Mouse (Mus musculus) kidney, embryonic 16.5 days (tissue): ENCODE measurements around the gene Ldb1. TPM values are rescaled to one million over a fixed set of nuclear protein-coding genes. Genes with fewer than 3 reads are reported as not detected.
A peak's percentile ranks its signal among the peaks of the same experiment; 100 is the strongest.

ENCODE experiments used
- ATAC-seq: fragments of 200-750 bp; cut with Nextera tagmentation; 2 replicates; pipeline ENCODE4 v1.8.0; 2017; ENCODE audit warnings: moderate TSS enrichment; ENCODE audit not compliant: low FRiP score, low TSS enrichment
- H3K27ac ChIP-seq: fragments of 300-500 bp; sonication (generic); 2 replicates; pipeline ENCODE4 v1.5.1; 2014; ENCODE audit warnings: low read length
- H3K27me3 ChIP-seq: fragments of 300-500 bp; sonication (generic); 2 replicates; pipeline ENCODE4 v1.6.1; 2014; ENCODE audit warnings: low read length, control low read depth, mixed read lengths; ENCODE audit not compliant: insufficient read depth
- H3K36me3 ChIP-seq: fragments of 300-500 bp; sonication (generic); 2 replicates; pipeline ENCODE4 v1.6.1; 2014; ENCODE audit warnings: low read length, control low read depth, mixed read lengths; ENCODE audit not compliant: insufficient read depth
- H3K4me1 ChIP-seq: fragments of 300-500 bp; sonication (generic); 2 replicates; pipeline ENCODE4 v1.6.1; 2014; ENCODE audit warnings: low read length, control low read depth, mixed read lengths; ENCODE audit not compliant: insufficient read depth
- H3K4me2 ChIP-seq: fragments of 300-500 bp; sonication (generic); replicated peaks from 2 replicates; pipeline ENCODE4 v1.6.1; 2014; ENCODE audit warnings: low read depth, low read length
- H3K4me3 ChIP-seq: fragments of 300-500 bp; sonication (generic); 2 replicates; pipeline ENCODE4 v1.5.1; 2014; ENCODE audit warnings: mild to moderate bottlenecking, low read length
- H3K9ac ChIP-seq: fragments of 300-500 bp; sonication (generic); replicated peaks from 2 replicates; pipeline ENCODE4 v1.6.1; 2014; ENCODE audit warnings: low read length
- H3K9me3 ChIP-seq: fragments of 300-500 bp; sonication (generic); 2 replicates; pipeline ENCODE4 v1.6.1; 2016; ENCODE audit warnings: low read length, control low read depth
- WGBS: fragments of 180-500 bp; shearing (Covaris S2); extraction: QIAGEN DNeasy Blood & Tissue Kit; methylation state at CpG from one replicate; pipeline ENCODE4 v1.1.7; 2014; 5-methylcytosine and 5-hydroxymethylcytosine counted together
- polyA plus RNA-seq: library from polyadenylated mRNA; unstranded; fragments of >200 nt; fragmentation: Nextera tagmentation; extraction: Ambion mirVana; gene quantifications from 2 replicates; pipeline ENCODE4 v1.2.1, GENCODE M21; 2015

Ldb1 gene
- polyA plus RNA-seq, 1 experiment from 2014 or later, result 88.2 TPM

DNA sequence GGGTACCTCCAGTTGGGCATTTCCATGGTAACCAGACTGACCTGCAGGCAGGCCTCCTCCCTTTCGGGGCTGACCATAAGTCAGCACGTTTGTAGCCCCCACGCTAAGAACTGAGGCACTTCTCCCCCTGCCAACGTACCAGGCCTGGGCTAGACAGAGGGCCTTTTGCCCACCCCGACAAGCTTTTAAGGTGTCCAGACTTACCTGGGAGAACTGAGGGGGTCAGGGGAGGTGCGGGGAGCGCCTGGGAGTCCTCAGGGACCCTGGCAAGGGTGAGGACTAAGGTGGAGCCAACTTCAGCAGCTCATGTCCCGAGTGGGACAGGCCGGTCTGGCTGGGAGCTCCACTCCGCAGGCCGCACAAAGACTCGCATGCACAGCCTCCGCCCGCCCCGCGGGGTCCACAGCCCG is 6.2 kb downstream of the Ldb1 start:
- peaks cover 67% of the 10 kb centered on the region for H3K4me1 ChIP-seq
- peak overlapping the region; percentile 81 for H3K9ac ChIP-seq
- H3K4me2 ChIP-seq, result peak overlapping the region; percentile 94
- peak overlapping the region; percentile 96 for H3K27ac ChIP-seq
- WGBS, result 1% methylated on average over 15 of the region's 17 CpGs
- ATAC-seq, result peak; percentile 47
- no peaks in the 10 kb centered on the region for H3K9me3 ChIP-seq
- H3K4me3 ChIP-seq, result peak overlapping the region; percentile 68
- peaks cover 29% of the 10 kb centered on the region for H3K36me3 ChIP-seq
- no peaks in the 10 kb centered on the region for H3K27me3 ChIP-seq

DNA sequence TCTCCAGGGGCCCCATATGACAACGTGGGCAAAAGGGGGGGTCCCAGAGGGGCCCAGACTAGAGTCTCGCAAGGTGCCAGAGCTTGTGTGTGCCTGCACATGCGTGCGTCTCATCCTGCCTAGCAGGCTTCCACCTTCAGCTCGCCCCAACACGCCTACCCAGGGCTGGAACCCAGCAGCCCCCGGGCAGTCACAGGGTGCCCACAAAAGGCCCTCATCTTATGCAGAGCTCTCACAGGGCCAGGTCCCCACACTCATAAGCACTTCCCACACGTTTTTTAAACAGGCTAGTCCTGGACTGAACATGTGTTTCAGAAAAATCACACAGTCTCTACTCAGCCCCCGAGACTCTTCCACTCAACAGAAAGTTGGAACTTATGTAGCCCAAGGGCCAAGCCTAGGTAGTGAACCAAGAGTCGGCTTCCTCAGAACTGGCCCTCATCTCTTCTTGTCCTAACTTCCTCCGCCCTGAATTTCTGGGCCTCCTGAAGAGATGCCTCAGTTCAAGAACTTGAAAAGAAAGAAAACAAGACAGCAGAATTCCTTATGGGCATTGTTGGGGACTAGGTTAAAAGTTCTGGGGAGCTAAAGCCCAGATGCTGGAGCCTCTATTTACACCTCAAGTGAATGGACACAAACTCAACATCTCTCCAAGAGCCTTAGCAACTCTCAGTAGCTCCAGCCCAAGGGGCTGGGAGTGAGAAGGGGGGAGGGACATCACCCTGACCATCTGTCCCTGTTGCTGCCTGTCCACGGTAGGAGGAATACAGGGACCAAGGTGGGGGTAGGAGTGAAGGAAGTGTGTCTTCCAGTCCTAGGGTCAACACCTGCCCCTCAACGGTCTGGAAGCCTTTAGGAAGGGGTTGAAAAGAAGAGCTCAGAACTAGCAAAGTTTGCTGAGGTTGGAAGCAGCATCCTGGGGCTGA is 6.8 kb downstream of the Ldb1 start:
- Histone ChIP-seq H3K9ac (peak overlapping the region; percentile 81), H3K4me2 (peak overlapping the region; percentile 94), H3K4me3 (peak overlapping the region; percentile 68), H3K27me3 (no peaks in the 10 kb centered on the region), H3K9me3 (no peaks in the 10 kb centered on the region), H3K4me1 (peaks cover 60% of the 10 kb centered on the region), H3K27ac (peak overlapping the region; percentile 96), H3K36me3 (peaks cover 36% of the 10 kb centered on the region)
- WGBS, result 9% methylated on average over 13 of the region's 13 CpGs
- ATAC-seq, result no peak

DNA sequence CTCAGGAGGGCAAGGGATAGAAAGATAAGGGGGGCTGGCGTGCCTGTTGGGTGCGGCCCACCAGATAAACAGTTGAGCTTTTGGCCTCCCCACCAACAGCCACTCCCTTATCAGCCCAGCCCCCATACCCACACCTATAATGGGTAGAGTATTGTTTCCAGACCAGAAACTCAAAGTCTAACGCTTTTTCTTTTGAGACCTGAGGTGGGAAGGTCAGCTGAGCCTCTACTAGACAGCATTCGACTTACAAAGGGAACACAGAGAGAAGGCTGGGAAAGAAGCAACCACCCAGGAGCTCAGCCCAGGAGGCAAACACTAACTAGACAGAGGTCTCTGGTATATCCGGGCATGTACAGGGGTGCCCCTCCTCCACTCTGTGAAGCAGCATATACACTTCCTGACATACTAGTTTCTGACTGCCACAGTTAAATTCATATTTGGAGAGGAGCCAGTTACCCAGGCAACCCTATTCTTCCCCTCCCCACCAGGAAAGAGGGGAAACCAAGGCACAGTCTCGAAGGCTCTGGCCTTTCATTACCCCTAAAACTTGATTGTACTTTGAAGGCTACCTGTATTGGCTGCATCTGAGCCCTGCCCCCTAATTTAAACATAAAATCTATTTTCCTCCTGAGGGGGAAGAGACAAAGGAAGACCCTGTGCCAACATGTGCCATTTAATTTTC is 7.6 kb downstream of the Ldb1 start:
- H3K27ac ChIP-seq, result peak overlapping the region; percentile 25
- peak overlapping the region; percentile 81 for H3K9ac ChIP-seq
- peaks cover 52% of the 10 kb centered on the region for H3K4me1 ChIP-seq
- ATAC-seq, result no peak
- H3K36me3 ChIP-seq, result peaks cover 44% of the 10 kb centered on the region
- no peaks in the 10 kb centered on the region for H3K27me3 ChIP-seq
- peak overlapping the region; percentile 94 for H3K4me2 ChIP-seq
- H3K9me3 ChIP-seq, result no peaks in the 10 kb centered on the region
- peak overlapping the region; percentile 68 for H3K4me3 ChIP-seq
- 28% methylated on average over 6 of the region's 6 CpGs for WGBS

DNA sequence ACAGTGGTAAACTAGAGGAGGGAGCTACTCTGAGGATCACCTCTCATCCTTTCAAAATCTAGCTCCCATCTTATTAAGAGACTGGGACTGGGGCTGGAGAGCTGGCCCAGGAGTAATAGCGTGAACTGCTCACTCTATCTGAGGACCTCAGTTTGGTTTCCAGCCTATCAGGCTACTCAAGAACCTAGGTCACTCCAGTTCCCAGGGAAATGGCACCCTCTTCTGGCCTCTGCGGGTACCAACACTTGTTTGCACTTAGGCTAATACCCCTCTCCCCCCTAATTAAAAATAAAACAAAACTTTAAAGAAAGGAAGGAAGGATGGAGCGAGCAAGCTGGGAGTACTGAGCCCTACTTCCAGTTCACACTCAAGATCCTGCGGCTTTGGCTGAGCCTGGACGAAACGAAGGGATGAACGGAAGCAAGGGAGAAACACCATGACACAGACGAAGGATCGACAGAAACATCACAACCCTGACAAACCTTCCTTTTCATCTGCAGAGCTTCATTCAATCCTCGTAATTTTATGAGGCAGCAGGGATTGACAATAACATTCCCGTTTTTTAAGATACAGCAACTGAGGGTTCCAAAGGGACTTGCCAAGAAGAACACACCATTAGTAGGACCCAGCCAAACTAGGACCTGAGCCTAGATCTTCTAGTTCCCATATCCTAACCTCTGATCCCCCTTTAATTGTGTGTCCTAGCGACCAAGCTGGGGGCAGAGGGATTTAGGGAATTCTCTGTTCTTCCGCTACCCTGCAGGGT is 8.4 kb downstream of the Ldb1 start:
- H3K27ac ChIP-seq, result no peak overlapping the region
- peak overlapping the region; percentile 94 for H3K4me2 ChIP-seq
- ATAC-seq, result no peak
- H3K4me3 ChIP-seq, result peak overlapping the region; percentile 68
- WGBS, result 84% methylated on average over 13 of the region's 13 CpGs
- 0 out of 2 replicates have a peak overlapping the region, but pooled peaks have one; percentile 81 for H3K9ac ChIP-seq
- H3K9me3 ChIP-seq, result no peaks in the 10 kb centered on the region
- H3K27me3 ChIP-seq, result no peaks in the 10 kb centered on the region
- peaks cover 45% of the 10 kb centered on the region for H3K4me1 ChIP-seq
- H3K36me3 ChIP-seq, result peaks cover 51% of the 10 kb centered on the region

DNA sequence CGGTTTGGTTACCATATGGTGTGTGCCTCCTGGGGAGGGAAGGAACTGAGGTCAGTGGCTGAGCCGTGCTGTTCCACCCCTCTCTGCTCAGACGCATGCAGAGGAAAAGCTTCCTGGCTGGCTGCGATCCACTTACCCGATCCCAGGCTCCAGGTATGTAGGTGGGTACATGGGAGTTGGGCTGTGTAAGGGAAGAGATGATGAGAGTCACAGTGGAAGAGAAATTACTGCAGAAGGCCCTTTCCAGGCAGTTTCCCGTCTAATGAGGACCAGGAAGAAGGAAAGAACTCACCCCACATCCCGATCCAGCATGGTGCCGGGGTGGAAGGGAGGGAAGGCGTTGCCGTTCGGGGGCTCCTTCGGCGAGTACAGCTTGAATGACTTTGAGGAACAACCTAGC is 9.0 kb downstream of the Ldb1 start:
- Histone ChIP-seq H3K27ac (no peak overlapping the region), H3K4me1 (peaks cover 38% of the 10 kb centered on the region), H3K4me3 (no peak overlapping the region), H3K27me3 (no peaks in the 10 kb centered on the region), H3K4me2 (no peak overlapping the region), H3K9me3 (no peaks in the 10 kb centered on the region), H3K36me3 (peaks cover 56% of the 10 kb centered on the region), H3K9ac (no peak overlapping the region)
- WGBS, result 89% methylated on average over 13 of the region's 13 CpGs
- ATAC-seq, result no peak

DNA sequence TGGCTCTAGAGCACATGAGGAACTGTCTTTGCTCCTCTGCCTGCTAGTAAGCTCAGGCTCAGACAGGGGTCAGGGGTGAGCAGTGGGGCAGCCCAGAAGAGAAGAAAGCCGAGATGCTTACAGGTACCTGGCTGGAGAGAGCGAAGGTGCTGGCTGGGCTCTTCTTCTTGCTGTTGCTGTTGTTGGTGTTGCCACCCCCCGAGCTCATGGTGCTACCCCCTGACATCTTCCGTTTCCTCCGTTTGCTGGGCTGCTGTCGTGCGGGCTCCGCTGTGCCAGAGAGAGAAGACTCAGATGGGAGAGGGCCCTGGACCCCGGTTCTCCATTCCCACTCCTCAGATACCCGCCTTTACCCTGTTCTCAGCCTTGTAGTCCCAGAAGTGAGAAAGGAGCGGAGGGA is 11.1 kb downstream of the Ldb1 start:
- H3K27me3 ChIP-seq, result no peaks in the 10 kb centered on the region
- WGBS, result 95% methylated on average over 11 of the region's 11 CpGs
- peaks cover 69% of the 10 kb centered on the region for H3K36me3 ChIP-seq
- no peak overlapping the region for H3K4me3 ChIP-seq
- no peak for ATAC-seq
- no peak overlapping the region for H3K9ac ChIP-seq
- 0 out of 2 replicates have a peak, but pooled peaks cover 7% of the 10 kb centered on the region for H3K9me3 ChIP-seq
- peaks cover 23% of the 10 kb centered on the region for H3K4me1 ChIP-seq
- no peak overlapping the region for H3K27ac ChIP-seq
- H3K4me2 ChIP-seq, result no peak overlapping the region

DNA sequence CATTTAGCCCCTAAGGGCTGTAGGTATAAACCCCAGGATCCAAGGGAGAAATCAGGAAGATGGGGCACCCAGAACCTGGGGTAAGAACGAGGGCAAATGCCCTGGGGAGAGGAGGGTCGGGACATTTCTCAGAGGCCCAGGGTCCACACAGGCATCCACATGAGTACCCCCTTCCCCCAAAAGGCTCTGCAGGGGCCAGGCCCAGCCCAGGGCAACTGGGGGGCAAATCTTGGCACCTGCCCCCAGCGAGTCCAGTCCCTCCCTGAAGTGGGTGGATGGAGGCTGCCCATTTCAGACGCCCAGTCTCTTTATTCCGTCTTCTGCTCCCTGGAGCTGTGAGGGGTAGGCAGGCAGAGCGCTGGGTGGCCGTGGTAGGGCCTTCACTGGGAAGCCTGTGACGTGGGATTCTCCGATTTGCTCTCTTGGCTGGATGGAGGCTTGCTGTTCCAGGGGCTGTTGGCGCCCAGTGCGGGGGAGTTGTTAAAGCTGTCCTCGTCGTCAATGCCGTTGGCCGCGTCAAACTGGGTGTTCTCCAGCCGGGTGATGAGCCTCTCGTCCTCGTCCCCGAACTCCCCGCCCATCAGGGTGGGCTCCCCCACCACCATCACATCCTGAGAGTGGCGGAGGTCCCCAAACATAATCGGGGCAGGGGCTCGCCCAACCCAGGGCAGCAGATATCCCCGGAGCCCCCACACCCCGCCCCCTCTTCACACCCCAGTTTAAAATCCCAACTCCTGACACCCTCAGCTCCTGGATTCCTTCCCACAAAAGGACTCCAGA is 12.1 kb downstream of the Ldb1 start:
- Histone ChIP-seq H3K9me3 (0 out of 2 replicates have a peak, but pooled peaks cover 7% of the 10 kb centered on the region), H3K36me3 (peaks cover 69% of the 10 kb centered on the region), H3K4me1 (peaks cover 17% of the 10 kb centered on the region), H3K4me3 (no peak overlapping the region), H3K27me3 (no peaks in the 10 kb centered on the region), H3K4me2 (no peak overlapping the region), H3K9ac (no peak overlapping the region), H3K27ac (no peak overlapping the region)
- ATAC-seq, result no peak
- 77% methylated on average over 26 of the region's 26 CpGs for WGBS

DNA sequence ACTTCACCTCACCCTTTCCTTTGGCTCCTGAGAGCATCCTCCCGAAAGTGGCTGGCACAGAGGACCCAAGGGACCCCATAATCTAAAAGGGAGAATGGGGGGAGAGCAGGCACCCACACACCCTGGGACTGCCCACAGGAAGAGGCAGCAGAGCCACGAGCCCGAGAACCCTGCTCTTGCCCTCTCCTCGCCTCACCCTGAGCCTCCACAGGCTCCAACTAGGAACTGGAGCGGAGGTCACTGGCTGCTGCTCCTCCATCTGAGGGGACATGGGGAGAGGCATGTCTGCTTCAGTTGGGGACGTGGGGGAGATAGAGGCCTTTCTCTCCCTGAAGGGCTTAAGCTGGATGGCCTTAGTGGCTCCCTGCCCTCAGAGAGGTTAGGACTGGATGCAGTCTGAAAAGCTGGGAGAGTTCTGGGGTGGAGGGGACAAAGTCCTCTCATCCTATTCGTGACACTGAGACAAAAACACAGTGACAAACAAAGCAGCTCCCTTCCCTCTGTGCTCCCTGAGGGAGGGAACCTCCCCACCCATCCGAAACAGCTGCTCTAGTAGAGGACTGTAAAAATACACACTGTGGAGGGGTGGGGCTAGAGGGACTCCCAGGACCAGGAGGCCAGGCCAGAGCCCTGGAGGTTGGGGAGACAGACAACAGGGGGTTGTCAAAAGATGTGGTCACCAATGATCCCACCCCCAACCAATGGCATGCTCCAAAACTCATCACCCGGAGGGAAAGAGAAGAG is 13.2 kb downstream of the Ldb1 start:
- H3K36me3 ChIP-seq, result peaks cover 69% of the 10 kb centered on the region
- no peak overlapping the region for H3K27ac ChIP-seq
- peaks cover 6% of the 10 kb centered on the region; the same call in 1 of the 2 replicates for H3K4me1 ChIP-seq
- ATAC-seq, result peak; percentile 36; the same call in 1 of the 2 replicates
- H3K4me3 ChIP-seq, result no peak overlapping the region
- H3K9me3 ChIP-seq, result 0 out of 2 replicates have a peak, but pooled peaks cover 7% of the 10 kb centered on the region
- no peak overlapping the region for H3K9ac ChIP-seq
- no peak overlapping the region for H3K4me2 ChIP-seq
- WGBS, result 77% methylated on average over 9 of the region's 9 CpGs
- H3K27me3 ChIP-seq, result no peaks in the 10 kb centered on the region
